Mouse (Mus musculus): Measurements from ENCODE around the gene Fam98c. TPM values are rescaled to one million over a fixed set of nuclear protein-coding genes. Genes with fewer than 3 reads are reported as not detected.
"Not testable (repeated sequence)": the region's sequence is repeated elsewhere in the genome, so short reads cannot be mapped to it uniquely, and the experiment has no call there.

The Fam98c gene
- total RNA-seq, 2 experiments from 2014 or later = 10.2 to 11.5 TPM

DNA sequence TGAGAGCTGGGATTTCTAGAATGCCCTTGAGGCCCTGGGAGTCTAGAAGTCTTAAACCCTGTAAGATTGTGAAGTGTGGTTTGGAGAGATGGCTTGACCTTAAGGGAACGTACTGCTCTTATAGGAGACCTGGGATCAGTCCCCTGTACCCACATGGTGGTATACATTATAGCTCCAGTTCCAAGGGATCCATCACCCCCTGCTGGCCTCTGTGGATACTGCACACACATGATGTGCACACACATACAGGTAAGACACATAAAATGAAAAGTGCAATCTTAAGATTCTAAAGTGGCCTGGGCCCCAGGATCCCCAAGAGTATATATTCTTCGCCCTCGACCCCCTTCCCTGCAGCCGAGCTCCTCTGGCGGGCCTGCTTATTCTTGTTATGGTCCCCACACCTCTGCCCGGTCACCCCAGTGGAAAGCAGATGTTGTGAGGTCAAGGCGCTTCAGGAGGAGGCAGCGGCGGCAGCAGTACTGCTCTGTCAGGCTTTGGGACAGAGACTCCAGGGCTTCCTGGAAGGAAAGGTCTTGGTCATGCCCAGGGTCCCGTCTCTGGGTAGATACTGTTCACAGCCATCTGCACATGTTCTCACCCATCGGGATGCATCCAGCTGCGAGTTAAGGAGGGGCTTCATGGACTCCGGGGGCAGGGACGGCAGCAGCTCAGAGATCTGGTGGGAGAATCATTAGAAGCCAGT is 1.9 kb downstream of the Fam98c start:
- no peak overlapping the region for H3K4me3 ChIP-seq
- peak; percentile 28; the same call in 1 of the 2 replicates for TF ChIP-seq CTCF (IDR thresholded peaks at IDR 0.05)
- H3K27ac ChIP-seq = no peak overlapping the region
- no peak for DNase-seq
- intact Hi-C loops (cut with DNase I) = no loop called here

GRCm38 (mm10) chr7:29151486-29151885 is 4.5 kb downstream of the Fam98c start:
- Histone ChIP-seq H3K4me3 (no peak overlapping the region), H3K27ac (no peak overlapping the region)
- intact Hi-C loops (cut with DNase I) = no loop called here
- no peak for TF ChIP-seq CTCF (IDR thresholded peaks at IDR 0.05)
- DNase-seq = no peak

- no peak for DNase-seq
- Histone ChIP-seq H3K4me3 (no peak overlapping the region), H3K27ac (no peak overlapping the region)
- no peak for TF ChIP-seq CTCF (IDR thresholded peaks at IDR 0.05)
- intact Hi-C loops (cut with DNase I) = no loop called here
These were observed 7.3 kb downstream of the Fam98c start for GRCm38 (mm10) chr7:29148771-29149170.

GRCm38 (mm10) chr7:29146625-29147367 is 9.2 kb downstream of the Fam98c start:
- DNase-seq = no peak
- TF ChIP-seq CTCF (IDR thresholded peaks at IDR 0.05) = no peak
- intact Hi-C loops (cut with DNase I) = no loop called here
- no peak overlapping the region for H3K4me3 ChIP-seq
- H3K27ac ChIP-seq = no peak overlapping the region

DNA sequence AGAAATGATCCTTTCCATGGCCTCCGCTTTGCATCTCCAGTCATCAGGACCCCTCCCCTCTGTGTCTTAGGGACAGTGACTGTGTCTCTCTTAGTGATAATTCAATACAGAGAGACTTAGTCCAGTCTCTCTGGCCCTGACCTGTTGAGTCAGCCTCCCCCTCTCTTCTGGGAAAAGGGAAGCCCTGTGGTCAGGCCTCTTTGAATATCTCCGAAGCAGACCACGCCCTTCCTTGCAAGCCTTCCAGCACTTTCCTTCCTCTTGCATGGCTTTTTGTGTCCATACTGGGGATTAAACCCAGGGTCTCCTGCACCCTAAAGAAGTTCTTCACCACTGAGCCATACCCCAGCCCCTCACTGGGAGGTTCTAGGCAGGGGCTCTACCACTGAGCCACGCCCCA is 12.0 kb downstream of the Fam98c start:
- Histone ChIP-seq H3K27ac (no peak overlapping the region), H3K4me3 (no peak overlapping the region)
- intact Hi-C loops (cut with DNase I) = no loop called here
- TF ChIP-seq CTCF (IDR thresholded peaks at IDR 0.05) = no peak
- DNase-seq = no peak

DNA sequence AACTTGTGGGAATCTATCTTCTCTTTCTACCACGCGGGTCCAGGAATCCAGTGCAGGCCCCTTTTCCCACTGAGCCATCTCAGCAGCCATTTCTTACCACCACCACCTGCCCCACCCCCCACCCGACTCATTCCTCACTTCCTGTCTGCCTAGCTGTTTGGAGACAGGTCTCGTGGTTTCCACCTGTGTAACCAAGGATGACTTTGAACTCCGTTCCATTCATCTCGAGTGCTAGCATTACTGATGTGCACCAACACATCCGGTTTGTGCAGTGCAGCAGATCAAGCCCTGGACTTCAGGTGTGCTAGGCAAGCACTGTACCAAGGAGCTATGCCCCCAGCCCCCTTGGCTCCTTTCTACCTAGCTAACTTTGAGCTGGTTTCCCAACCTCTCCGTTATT is 14.6 kb downstream of the Fam98c start:
- no peak for DNase-seq
- Histone ChIP-seq H3K27ac (no peak overlapping the region), H3K4me3 (no peak overlapping the region)
- intact Hi-C loops (cut with DNase I) = no loop called here
- no peak for TF ChIP-seq CTCF (IDR thresholded peaks at IDR 0.05)

GRCm38 (mm10) chr7:29139237-29139636 is 16.8 kb downstream of the Fam98c start:
- H3K27ac ChIP-seq; DNase-seq; intact Hi-C loops (cut with DNase I); H3K4me3 ChIP-seq: not testable (repeated sequence)

GRCm38 (mm10) chr7:29137429-29137828 is 18.6 kb downstream of the Fam98c start:
- no peak for TF ChIP-seq CTCF (IDR thresholded peaks at IDR 0.05)
- H3K27ac ChIP-seq = no peak overlapping the region
- intact Hi-C loops (cut with DNase I) = no loop called here

GRCm38 (mm10) chr7:29134693-29135386 is 21.2 kb downstream of the Fam98c start, which contains the start of gene Rasgrp4:
Gene Rasgrp4, plus strand, starts transcription at chr7:29134851.
- intact Hi-C loops (cut with DNase I) = no loop called here
- Histone ChIP-seq H3K4me3 (peak within 1 kb of the TSS; percentile 55), H3K27ac (peak within 1 kb of the TSS; percentile 56; the same call in 1 of the 2 replicates)
- DNase-seq = no peak
- TF ChIP-seq CTCF (IDR thresholded peaks at IDR 0.05) = no peak

More at GRCm38 (mm10) chr7:29137429-29137828, 18.6 kb downstream of the Fam98c start:
- no peak for DNase-seq
- no peak overlapping the region for H3K4me3 ChIP-seq

DNA sequence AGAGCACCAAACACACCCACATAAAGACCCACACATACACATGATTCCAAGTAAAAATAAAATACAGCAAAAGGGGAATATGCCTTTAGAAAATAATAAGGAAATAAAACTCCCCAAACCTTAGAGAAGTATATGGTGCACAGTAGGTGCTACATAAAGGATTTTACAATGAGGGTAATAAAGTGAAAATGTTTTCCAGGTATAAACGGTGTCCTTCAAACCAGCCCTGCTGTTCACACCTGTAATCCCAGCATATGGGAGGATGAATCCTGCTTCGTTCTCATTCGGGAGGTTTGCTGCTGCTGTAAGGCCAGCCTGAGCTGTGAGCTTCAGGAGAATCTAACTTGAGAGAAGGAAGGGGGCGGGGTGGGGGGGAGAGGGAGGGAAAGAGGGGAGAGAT is 21.8 kb downstream of the Fam98c start:
- no peak for TF ChIP-seq CTCF (IDR thresholded peaks at IDR 0.05)
- no peak overlapping the region for H3K27ac ChIP-seq
- intact Hi-C loops (cut with DNase I) = no loop called here
- H3K4me3 ChIP-seq = no peak overlapping the region
- no peak for DNase-seq

GRCm38 (mm10) chr7:29128725-29129124 is 27.3 kb downstream of the Fam98c start:
- H3K4me3 ChIP-seq = no peak overlapping the region
- DNase-seq = no peak
- no peak overlapping the region for H3K27ac ChIP-seq
- intact Hi-C loops (cut with DNase I) = no loop called here
- peak; percentile 64 for TF ChIP-seq CTCF (IDR thresholded peaks at IDR 0.05)

DNA sequence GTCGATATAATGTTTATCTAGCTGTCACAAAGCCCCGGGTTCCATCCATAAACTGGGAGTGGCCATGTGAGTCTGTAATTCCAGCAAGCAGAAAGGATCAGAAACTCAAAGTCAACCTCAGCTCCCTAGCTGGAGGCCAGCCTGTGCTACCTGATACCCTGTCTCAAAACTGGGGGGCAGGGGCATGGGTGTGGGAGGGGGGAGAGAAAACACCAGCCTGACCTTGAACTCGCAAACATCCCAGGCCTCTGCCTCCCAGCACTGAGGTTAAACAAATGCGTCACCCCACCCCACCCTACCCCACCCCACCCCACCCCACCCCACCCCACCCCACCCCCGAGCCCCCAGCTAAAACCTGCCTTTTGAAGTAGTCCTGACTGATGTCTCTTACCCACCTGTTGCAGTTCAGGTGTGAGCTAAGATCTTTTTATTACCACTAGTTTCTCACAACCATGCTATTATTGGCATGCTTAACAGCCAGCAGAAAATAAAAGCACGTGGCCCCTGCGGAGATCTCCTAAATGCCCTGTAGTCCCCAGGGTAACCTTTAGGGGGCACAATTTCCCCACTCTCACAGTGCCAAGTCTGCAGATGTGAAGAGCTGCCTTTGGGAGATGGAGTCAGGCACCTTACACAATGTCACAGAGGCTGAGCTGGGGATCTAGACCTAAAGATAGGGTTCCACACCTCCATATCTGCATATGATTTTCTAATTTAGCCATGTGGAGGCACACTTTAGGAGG is 29.7 kb downstream of the Fam98c start:
- Histone ChIP-seq H3K27ac (peak overlapping the region; percentile 97), H3K4me3 (peak overlapping the region; percentile 87; the same call in 1 of the 2 replicates)
- intact Hi-C loops (cut with DNase I) = no loop called here
- peak; percentile 81 for DNase-seq
- TF ChIP-seq CTCF (IDR thresholded peaks at IDR 0.05) = peak; percentile 84
